Mouse (Mus musculus): ENCODE measurements around the gene Taf6l.

- TF ChIP-seq CTCF (IDR thresholded peaks at IDR 0.05; ENCODE audit: borderline replicate concordance, insufficient read depth, low read depth, low read length) (no peak), POLR2A (IDR thresholded peaks at IDR 0.05; ENCODE audit: borderline replicate concordance, insufficient read depth, low read length) (no peak)
Observed at GRCm38 (mm10) chr19:8818301-8818798, 32.1 kb upstream of the Taf6l start.

All from cerebellum, adult 2 months (tissue).